ENCODE assay signal across 21 mouse cellular contexts in genomic region chr4:82129471-82129870, GRCm38 (mm10).
DNase-seq lines count a peak whose midpoint lies in the region; ATAC-seq and TF ChIP-seq lines count a peak whose summit lies in the region.
"Had no signal": no experiment of that assay in that cellular context is flagged by ENCODE, and none has a peak within 500 bp of the region (broad histone marks: within the 10 kb centered on the region; RNA-seq: fewer than 3 reads in every experiment).

No protein-coding gene starts in this region.

- no peaks in the 10 kb centered on the region for H3K9me3 ChIP-seq in midbrain, embryonic 11.5 days (ENCODE audit: control insufficient read depth, low read length)
- no peaks in the 10 kb centered on the region for H3K9me3 ChIP-seq in midbrain, postnatal 0 days (ENCODE audit: low read length)
- no peaks in the 10 kb centered on the region for H3K9me3 ChIP-seq in intestine, embryonic 16.5 days (ENCODE audit: control insufficient read depth, low read length)
- H3K9me3 ChIP-seq in stomach, embryonic 15.5 days, result no peaks in the 10 kb centered on the region
- H3K9me3 ChIP-seq in forebrain, embryonic 14.5 days (replicated peaks; ENCODE audit: control insufficient read depth, low read length), result no peaks in the 10 kb centered on the region
- H3K9me3 ChIP-seq: embryonic facial prominence, embryonic 13.5 days; embryonic facial prominence, embryonic 15.5 days; forebrain, embryonic 10.5 days; forebrain, embryonic 12.5 days; forebrain, embryonic 15.5 days had no signal

- H3K27me3 ChIP-seq in midbrain, embryonic 11.5 days (ENCODE audit: control insufficient read depth, insufficient read depth, low read length), result no peaks in the 10 kb centered on the region
- H3K27me3 ChIP-seq in midbrain, postnatal 0 days (ENCODE audit: insufficient read depth, low read length), result no peaks in the 10 kb centered on the region
- no peaks in the 10 kb centered on the region for H3K27me3 ChIP-seq in intestine, embryonic 16.5 days (replicated peaks; ENCODE audit: control insufficient read depth, insufficient read depth, low read length)
- no peaks in the 10 kb centered on the region for H3K27me3 ChIP-seq in stomach, embryonic 15.5 days (replicated peaks)
- no peaks in the 10 kb centered on the region for H3K27me3 ChIP-seq in forebrain, embryonic 14.5 days (replicated peaks; ENCODE audit: control insufficient read depth, insufficient read depth, low read length)
- H3K27me3 ChIP-seq: embryonic facial prominence, embryonic 13.5 days; embryonic facial prominence, embryonic 15.5 days; forebrain, embryonic 12.5 days; forebrain, embryonic 15.5 days had no signal

- peak; percentile 17 for DNase-seq in midbrain, embryonic 11.5 days (ENCODE audit: low spot score, missing footprints)
- no peak for DNase-seq in midbrain, postnatal 0 days (ENCODE audit: low spot score)
- DNase-seq in forebrain, embryonic 14.5 days (ENCODE audit: low spot score), result no peak
- DNase-seq: adrenal gland, adult 2 months; adrenal gland, postnatal 10 days; adrenal gland, postnatal 25 days; cerebellum, adult 11 months; cerebellum, adult 18-20 months; cerebellum, adult 8-10 months; cerebellum, adult 9-11 months; cerebellum, postnatal 14 days; cerebellum, postnatal 36 days; embryo, embryonic 11 days had no signal

- H3K4me1 ChIP-seq in midbrain, embryonic 11.5 days (ENCODE audit: control insufficient read depth, insufficient read depth, low read length), result no peaks in the 10 kb centered on the region
- no peaks in the 10 kb centered on the region for H3K4me1 ChIP-seq in midbrain, postnatal 0 days (ENCODE audit: insufficient read depth, low read length)
- H3K4me1 ChIP-seq in intestine, embryonic 16.5 days (ENCODE audit: control insufficient read depth, insufficient read depth, low read length), result no peaks in the 10 kb centered on the region
- H3K4me1 ChIP-seq in stomach, embryonic 15.5 days, result no peaks in the 10 kb centered on the region
- no peaks in the 10 kb centered on the region for H3K4me1 ChIP-seq in forebrain, embryonic 14.5 days (ENCODE audit: control insufficient read depth, insufficient read depth, low read length)
- H3K4me1 ChIP-seq: embryonic facial prominence, embryonic 15.5 days; forebrain, embryonic 10.5 days; forebrain, embryonic 12.5 days; forebrain, embryonic 15.5 days had no signal

- no peak overlapping the region for H3K4me3 ChIP-seq in midbrain, embryonic 11.5 days (ENCODE audit: low read depth, low read length)
- H3K4me3 ChIP-seq in midbrain, postnatal 0 days (ENCODE audit: low read depth, low read length), result no peak overlapping the region
- no peak overlapping the region for H3K4me3 ChIP-seq in intestine, embryonic 16.5 days (ENCODE audit: low read length)
- no peak overlapping the region for H3K4me3 ChIP-seq in stomach, embryonic 15.5 days (replicated peaks)
- H3K4me3 ChIP-seq in forebrain, embryonic 14.5 days (ENCODE audit: low read depth, low read length), result no peak overlapping the region
- H3K4me3 ChIP-seq: embryonic facial prominence, embryonic 13.5 days; embryonic facial prominence, embryonic 15.5 days; erythroblast, embryonic 14.5 days; forebrain, embryonic 10.5 days; forebrain, embryonic 12.5 days; forebrain, embryonic 15.5 days had no signal

- H3K4me2 ChIP-seq in midbrain, embryonic 11.5 days, result no peak overlapping the region
- no peak overlapping the region for H3K4me2 ChIP-seq in midbrain, postnatal 0 days (ENCODE audit: low read depth, low read length, poor library complexity, severe bottlenecking)
- H3K4me2 ChIP-seq in intestine, embryonic 16.5 days (ENCODE audit: low read depth, low read length), result no peak overlapping the region
- H3K4me2 ChIP-seq in stomach, embryonic 15.5 days, result no peak overlapping the region
- H3K4me2 ChIP-seq in forebrain, embryonic 14.5 days (ENCODE audit: low read length), result no peak overlapping the region
- H3K4me2 ChIP-seq: embryonic facial prominence, embryonic 13.5 days; embryonic facial prominence, embryonic 15.5 days; forebrain, embryonic 12.5 days; forebrain, embryonic 15.5 days had no signal

- ATAC-seq in midbrain, embryonic 11.5 days (ENCODE audit: low FRiP score), result no peak
- no peak for ATAC-seq in midbrain, postnatal 0 days (ENCODE audit: low FRiP score)
- ATAC-seq in intestine, embryonic 16.5 days, result peak; percentile 87
- ATAC-seq in stomach, embryonic 15.5 days (ENCODE audit: insufficient read depth, low FRiP score, low read depth), result peak; percentile 50
- no peak for ATAC-seq in forebrain, embryonic 14.5 days
- ATAC-seq: forebrain, embryonic 15.5 days had no signal

- no peak overlapping the region for H3K27ac ChIP-seq in midbrain, embryonic 11.5 days (ENCODE audit: low read depth, low read length)
- no peak overlapping the region for H3K27ac ChIP-seq in midbrain, postnatal 0 days (ENCODE audit: low read depth, low read length)
- H3K27ac ChIP-seq in intestine, embryonic 16.5 days (ENCODE audit: low read length), result no peak overlapping the region
- H3K27ac ChIP-seq in stomach, embryonic 15.5 days, result no peak overlapping the region
- H3K27ac ChIP-seq in forebrain, embryonic 14.5 days (ENCODE audit: low read depth, low read length), result no peak overlapping the region
- H3K27ac ChIP-seq: embryonic facial prominence, embryonic 13.5 days; embryonic facial prominence, embryonic 15.5 days; forebrain, embryonic 10.5 days; forebrain, embryonic 12.5 days; forebrain, embryonic 15.5 days had no signal

- no peaks in the 10 kb centered on the region for H3K36me3 ChIP-seq in midbrain, embryonic 11.5 days (ENCODE audit: control insufficient read depth, insufficient read depth, low read length)
- no peaks in the 10 kb centered on the region for H3K36me3 ChIP-seq in midbrain, postnatal 0 days (ENCODE audit: insufficient read depth, low read length)
- no peaks in the 10 kb centered on the region for H3K36me3 ChIP-seq in intestine, embryonic 16.5 days (ENCODE audit: control insufficient read depth, insufficient read depth, low read length)
- H3K36me3 ChIP-seq in stomach, embryonic 15.5 days, result no peaks in the 10 kb centered on the region
- H3K36me3 ChIP-seq in forebrain, embryonic 14.5 days (ENCODE audit: control insufficient read depth, insufficient read depth, low read length), result no peaks in the 10 kb centered on the region
- H3K36me3 ChIP-seq: embryonic facial prominence, embryonic 13.5 days; embryonic facial prominence, embryonic 15.5 days; forebrain, embryonic 10.5 days; forebrain, embryonic 12.5 days; forebrain, embryonic 15.5 days had no signal

- H3K9ac ChIP-seq in midbrain, embryonic 11.5 days (ENCODE audit: low read length), result no peak overlapping the region
- no peak overlapping the region for H3K9ac ChIP-seq in midbrain, postnatal 0 days (replicated peaks; ENCODE audit: low read length, poor library complexity, severe bottlenecking)
- no peak overlapping the region for H3K9ac ChIP-seq in intestine, embryonic 16.5 days (ENCODE audit: low read depth, low read length)
- no peak overlapping the region for H3K9ac ChIP-seq in stomach, embryonic 15.5 days
- no peak overlapping the region for H3K9ac ChIP-seq in forebrain, embryonic 14.5 days (ENCODE audit: low read length)
- H3K9ac ChIP-seq: embryonic facial prominence, embryonic 13.5 days; embryonic facial prominence, embryonic 15.5 days; forebrain, embryonic 12.5 days; forebrain, embryonic 15.5 days had no signal

- no peak for TF ChIP-seq CTCF in midbrain, postnatal 0 days (IDR thresholded peaks at IDR 0.05)

- WGBS in midbrain, embryonic 11.5 days, result 79% methylated on average over 1 of the region's 1 CpGs
- WGBS in midbrain, postnatal 0 days, result 87% methylated on average over 1 of the region's 1 CpGs
- 35% methylated on average over 1 of the region's 1 CpGs for WGBS in intestine, embryonic 16.5 days
- WGBS in stomach, embryonic 15.5 days, result 41% methylated on average over 1 of the region's 1 CpGs
- 87% methylated on average over 1 of the region's 1 CpGs for WGBS in forebrain, embryonic 14.5 days

Comparison
In these comparisons a context has a peak if more than half of its experiments do, and no peak if none do; other contexts are left out.
1. ATAC-seq: peak in intestine, embryonic 16.5 days (single experiment) and stomach, embryonic 15.5 days (single experiment); none in midbrain, embryonic 11.5 days (single experiment), midbrain, postnatal 0 days (single experiment) and forebrain, embryonic 14.5 days (single experiment).